Mouse (Mus musculus): ENCODE data around the gene Spata13. TPM values are rescaled to one million over a fixed set of nuclear protein-coding genes. Genes with fewer than 3 reads are reported as not detected.

The Spata13 gene
- total and polyA plus RNA-seq, 3 experiments = 0.09 to 0.71 TPM; not detected in 1

DNA sequence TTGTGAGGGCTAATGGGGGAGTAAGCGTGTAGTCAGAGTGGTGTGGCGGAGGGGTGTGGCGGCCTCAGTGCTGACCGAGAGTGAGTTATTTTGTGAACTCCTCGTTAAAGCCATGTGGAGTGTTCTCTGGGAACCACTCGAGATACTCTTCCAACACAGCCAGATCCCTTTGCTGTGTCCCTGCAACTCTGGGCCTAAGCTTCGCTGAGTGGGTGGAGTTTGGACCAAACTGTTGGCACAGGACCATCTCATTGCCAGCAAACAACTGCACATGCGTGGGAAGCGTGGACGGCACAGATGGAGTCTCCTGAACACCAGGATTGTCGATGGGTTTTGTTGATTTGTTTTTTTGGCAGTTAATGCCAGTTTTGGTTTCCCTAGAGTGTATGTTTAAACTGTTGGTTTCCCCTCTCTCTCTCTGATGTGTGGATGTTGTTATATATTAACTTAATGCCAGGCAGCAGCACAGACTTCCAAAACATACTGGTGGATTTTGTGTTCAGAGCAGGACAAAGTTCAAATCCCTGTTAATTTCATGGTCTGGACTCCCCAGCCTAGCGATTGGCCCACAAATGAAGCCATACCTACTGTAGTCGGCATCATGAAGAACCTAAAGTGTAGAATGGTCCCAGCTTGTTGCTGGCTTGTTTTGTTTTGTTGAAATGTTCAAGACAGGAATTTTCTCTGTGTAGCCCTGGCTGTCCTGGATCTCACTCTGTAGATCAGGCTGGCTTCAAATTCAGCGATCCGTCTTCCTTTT is 22.3 kb downstream of the Spata13 start:
- no peak overlapping the region for H3K4me3 ChIP-seq (ENCODE audit: low read depth, low read length)
- no peaks in the 10 kb centered on the region for H3K27me3 ChIP-seq (ENCODE audit: insufficient read depth, low read length)
- H3K36me3 ChIP-seq (replicated peaks) = no peaks in the 10 kb centered on the region
- H3K4me1 ChIP-seq (ENCODE audit: insufficient read depth, low read depth, low read length) = no peaks in the 10 kb centered on the region
- TF ChIP-seq GATA2 (IDR thresholded peaks at IDR 0.05; ENCODE audit: borderline replicate concordance, low read depth, low read length) (no peak), TAL1 (conservative IDR thresholded peaks at IDR 0.05; ENCODE audit: low read depth, low read length) (no peak), GATA1 (IDR thresholded peaks at IDR 0.05; ENCODE audit: borderline replicate concordance, low read length) (no peak), CTCF (IDR thresholded peaks at IDR 0.05; ENCODE audit: low read depth, low read length) (no peak), POLR2AphosphoS5 (IDR thresholded peaks at IDR 0.05; ENCODE audit: insufficient replicate concordance, low read depth, low read length) (no peak)
- H3K9me3 ChIP-seq (replicated peaks) = peaks cover 4% of the 10 kb centered on the region
- ATAC-seq (ENCODE audit: extremely low read depth, insufficient number of reproducible peaks, low FRiP score, poor library complexity, severe bottlenecking) (no peak), DNase-seq (ENCODE audit: low spot score) (no peak)

DNA sequence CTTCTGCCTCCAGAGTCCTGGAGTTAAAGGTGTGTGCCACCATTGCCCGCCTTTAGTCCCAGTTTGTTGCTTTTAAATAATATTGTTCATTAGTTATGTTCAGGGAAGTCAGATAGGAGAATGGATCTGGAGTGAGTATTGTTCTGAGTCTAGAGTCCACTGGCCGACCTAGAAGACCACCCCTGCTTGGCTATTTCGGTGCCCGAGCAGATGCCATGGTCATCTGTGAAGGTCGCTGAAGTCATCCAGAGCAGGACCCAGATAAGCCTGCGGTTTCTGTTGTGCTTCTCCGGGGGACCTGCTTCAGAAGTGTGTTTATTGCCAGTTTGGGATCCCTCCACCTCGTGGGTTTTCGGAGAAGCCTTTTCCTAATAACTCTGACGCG is 22.9 kb downstream of the Spata13 start:
- Histone ChIP-seq H3K27me3 (ENCODE audit: insufficient read depth, low read length) (no peaks in the 10 kb centered on the region), H3K4me1 (ENCODE audit: insufficient read depth, low read depth, low read length) (no peaks in the 10 kb centered on the region), H3K4me3 (ENCODE audit: low read depth, low read length) (no peak overlapping the region), H3K36me3 (replicated peaks) (no peaks in the 10 kb centered on the region), H3K9me3 (replicated peaks) (peaks cover 4% of the 10 kb centered on the region)
- DNase-seq (ENCODE audit: low spot score) (no peak), ATAC-seq (ENCODE audit: extremely low read depth, insufficient number of reproducible peaks, low FRiP score, poor library complexity, severe bottlenecking) (no peak)
- TF ChIP-seq POLR2AphosphoS5 (IDR thresholded peaks at IDR 0.05; ENCODE audit: insufficient replicate concordance, low read depth, low read length) = no peak
- no peak for TF ChIP-seq GATA2 (IDR thresholded peaks at IDR 0.05; ENCODE audit: borderline replicate concordance, low read depth, low read length)
- TF ChIP-seq CTCF (IDR thresholded peaks at IDR 0.05; ENCODE audit: low read depth, low read length) = no peak
- no peak for TF ChIP-seq GATA1 (IDR thresholded peaks at IDR 0.05; ENCODE audit: borderline replicate concordance, low read length)
- TF ChIP-seq TAL1 (conservative IDR thresholded peaks at IDR 0.05; ENCODE audit: low read depth, low read length) = no peak

DNA sequence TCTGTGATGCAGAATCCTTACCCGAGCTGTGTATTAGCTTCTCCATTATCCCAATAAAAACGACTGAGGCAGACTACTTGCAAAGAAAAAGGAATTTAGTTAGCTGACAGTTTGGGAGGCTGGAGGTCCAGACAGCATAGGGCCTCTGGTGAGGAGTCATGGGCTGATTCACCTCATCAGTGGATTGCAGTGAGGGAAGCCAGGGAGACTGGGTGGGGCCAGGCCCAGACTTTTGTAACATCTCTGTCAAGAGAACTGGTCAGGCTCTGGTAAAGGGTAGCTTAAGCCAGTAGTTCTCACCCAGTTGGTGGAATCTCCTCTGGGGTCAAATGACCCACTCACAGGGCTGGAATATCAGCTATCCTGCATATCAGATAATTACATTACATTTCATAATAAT is 24.1 kb downstream of the Spata13 start:
- no peak for TF ChIP-seq GATA1 (IDR thresholded peaks at IDR 0.05; ENCODE audit: borderline replicate concordance, low read length)
- TF ChIP-seq GATA2 (IDR thresholded peaks at IDR 0.05; ENCODE audit: borderline replicate concordance, low read depth, low read length) = no peak
- no peak for TF ChIP-seq TAL1 (conservative IDR thresholded peaks at IDR 0.05; ENCODE audit: low read depth, low read length)
- TF ChIP-seq CTCF (IDR thresholded peaks at IDR 0.05; ENCODE audit: low read depth, low read length) = no peak
- no peak for TF ChIP-seq POLR2AphosphoS5 (IDR thresholded peaks at IDR 0.05; ENCODE audit: insufficient replicate concordance, low read depth, low read length)
- ATAC-seq (ENCODE audit: extremely low read depth, insufficient number of reproducible peaks, low FRiP score, poor library complexity, severe bottlenecking) (no peak), DNase-seq (ENCODE audit: low spot score) (no peak)
- Histone ChIP-seq H3K27me3 (ENCODE audit: insufficient read depth, low read length) (no peaks in the 10 kb centered on the region), H3K9me3 (replicated peaks) (peaks cover 4% of the 10 kb centered on the region), H3K4me1 (ENCODE audit: insufficient read depth, low read depth, low read length) (no peaks in the 10 kb centered on the region), H3K4me3 (ENCODE audit: low read depth, low read length) (no peak overlapping the region), H3K36me3 (replicated peaks) (no peaks in the 10 kb centered on the region)

DNA sequence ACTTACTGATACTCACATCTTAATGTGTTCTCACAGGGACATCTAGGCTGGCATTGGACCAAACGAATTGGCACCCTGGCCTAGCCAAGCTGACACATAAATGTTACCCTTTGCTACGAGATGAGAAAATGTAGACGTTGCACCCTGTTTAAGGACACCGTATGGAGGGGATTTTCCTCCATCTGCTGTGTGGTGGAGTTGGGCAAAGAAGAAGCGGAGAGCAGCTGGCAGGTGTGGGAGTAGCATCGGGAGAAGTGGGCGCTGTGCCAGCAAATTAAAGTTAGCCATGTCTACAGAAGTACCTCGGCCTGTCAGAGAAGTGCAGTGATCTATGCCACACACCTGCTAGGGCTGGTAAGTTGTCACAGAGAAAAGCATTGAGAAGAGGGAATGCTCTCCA is 25.7 kb downstream of the Spata13 start:
- H3K36me3 ChIP-seq (replicated peaks) = no peaks in the 10 kb centered on the region
- H3K9me3 ChIP-seq (replicated peaks) = no peaks in the 10 kb centered on the region
- H3K4me1 ChIP-seq (ENCODE audit: insufficient read depth, low read depth, low read length) = no peaks in the 10 kb centered on the region
- no peak overlapping the region for H3K4me3 ChIP-seq (ENCODE audit: low read depth, low read length)
- DNase-seq (ENCODE audit: low spot score) (no peak), ATAC-seq (ENCODE audit: extremely low read depth, insufficient number of reproducible peaks, low FRiP score, poor library complexity, severe bottlenecking) (no peak)
- TF ChIP-seq GATA2 (IDR thresholded peaks at IDR 0.05; ENCODE audit: borderline replicate concordance, low read depth, low read length) = no peak
- TF ChIP-seq GATA1 (IDR thresholded peaks at IDR 0.05; ENCODE audit: borderline replicate concordance, low read length) = no peak
- no peak for TF ChIP-seq CTCF (IDR thresholded peaks at IDR 0.05; ENCODE audit: low read depth, low read length)
- TF ChIP-seq TAL1 (conservative IDR thresholded peaks at IDR 0.05; ENCODE audit: low read depth, low read length) = no peak
- TF ChIP-seq POLR2AphosphoS5 (IDR thresholded peaks at IDR 0.05; ENCODE audit: insufficient replicate concordance, low read depth, low read length) = no peak
- H3K27me3 ChIP-seq (ENCODE audit: insufficient read depth, low read length) = no peaks in the 10 kb centered on the region

DNA sequence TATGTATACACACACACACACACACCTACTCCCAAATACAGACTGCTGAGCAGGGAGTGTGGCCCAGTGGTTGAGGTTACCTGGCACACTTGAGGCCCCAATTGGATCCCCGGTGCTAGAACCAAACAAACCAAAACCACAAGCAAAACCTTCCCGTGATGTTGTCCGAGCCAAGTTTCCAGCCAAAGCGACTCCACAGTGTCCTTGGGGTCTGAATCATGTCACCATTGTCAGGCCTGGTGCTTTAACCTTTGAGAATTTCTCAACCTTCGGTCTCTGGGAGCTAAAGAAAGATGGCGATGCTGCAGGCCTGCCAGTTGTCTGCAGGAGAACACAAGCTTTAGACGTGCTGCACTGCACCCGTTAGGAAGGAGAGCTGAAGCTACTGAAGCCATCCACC is 26.8 kb downstream of the Spata13 start:
- no peak for ATAC-seq (ENCODE audit: extremely low read depth, insufficient number of reproducible peaks, low FRiP score, poor library complexity, severe bottlenecking)
- Histone ChIP-seq H3K4me3 (ENCODE audit: low read depth, low read length) (no peak overlapping the region), H3K4me1 (ENCODE audit: insufficient read depth, low read depth, low read length) (no peaks in the 10 kb centered on the region), H3K27me3 (ENCODE audit: insufficient read depth, low read length) (no peaks in the 10 kb centered on the region), H3K36me3 (replicated peaks) (no peaks in the 10 kb centered on the region), H3K9me3 (replicated peaks) (no peaks in the 10 kb centered on the region)
- DNase-seq (ENCODE audit: low spot score) = no peak
- TF ChIP-seq CTCF (IDR thresholded peaks at IDR 0.05; ENCODE audit: low read depth, low read length) (no peak), POLR2AphosphoS5 (IDR thresholded peaks at IDR 0.05; ENCODE audit: insufficient replicate concordance, low read depth, low read length) (no peak), GATA1 (IDR thresholded peaks at IDR 0.05; ENCODE audit: borderline replicate concordance, low read length) (no peak), GATA2 (IDR thresholded peaks at IDR 0.05; ENCODE audit: borderline replicate concordance, low read depth, low read length) (no peak), TAL1 (conservative IDR thresholded peaks at IDR 0.05; ENCODE audit: low read depth, low read length) (no peak)

DNA sequence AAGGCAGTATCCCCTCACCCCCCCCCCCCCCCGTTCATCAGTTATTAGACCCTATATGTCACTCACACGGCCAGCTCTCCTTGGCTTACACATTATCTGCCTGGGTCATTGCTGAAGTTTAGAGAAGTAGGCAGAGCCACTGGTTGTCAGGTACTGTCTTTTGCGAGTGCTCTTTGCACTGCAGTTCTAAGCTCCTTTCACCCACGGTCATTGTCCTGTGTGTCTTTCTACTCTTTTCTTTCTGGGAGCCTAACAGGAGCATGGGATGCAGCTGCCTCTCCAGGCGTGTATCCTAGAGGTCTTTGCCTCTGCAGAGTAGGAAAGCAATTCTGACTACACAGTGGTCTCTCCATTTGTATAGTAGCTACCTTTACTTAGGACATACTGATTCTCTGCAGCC is 27.5 kb downstream of the Spata13 start:
- no peaks in the 10 kb centered on the region for H3K36me3 ChIP-seq (replicated peaks)
- H3K9me3 ChIP-seq (replicated peaks) = no peaks in the 10 kb centered on the region
- DNase-seq (ENCODE audit: low spot score) = no peak
- TF ChIP-seq POLR2AphosphoS5 (IDR thresholded peaks at IDR 0.05; ENCODE audit: insufficient replicate concordance, low read depth, low read length) (no peak), GATA1 (IDR thresholded peaks at IDR 0.05; ENCODE audit: borderline replicate concordance, low read length) (no peak), GATA2 (IDR thresholded peaks at IDR 0.05; ENCODE audit: borderline replicate concordance, low read depth, low read length) (no peak), TAL1 (conservative IDR thresholded peaks at IDR 0.05; ENCODE audit: low read depth, low read length) (no peak), CTCF (IDR thresholded peaks at IDR 0.05; ENCODE audit: low read depth, low read length) (no peak)
- ATAC-seq (ENCODE audit: extremely low read depth, insufficient number of reproducible peaks, low FRiP score, poor library complexity, severe bottlenecking) = no peak
- H3K27me3 ChIP-seq (ENCODE audit: insufficient read depth, low read length) = no peaks in the 10 kb centered on the region
- no peaks in the 10 kb centered on the region for H3K4me1 ChIP-seq (ENCODE audit: insufficient read depth, low read depth, low read length)
- no peak overlapping the region for H3K4me3 ChIP-seq (ENCODE audit: low read depth, low read length)
